Mouse (Mus musculus) right cerebral cortex, postnatal 14 days (tissue): ENCODE measurements around the gene Gm20696.

Source experiments
- DNase-seq: peaks from one replicate; pipeline ENCODE4 v3.0.0; 2022

The Gm20696 gene

GRCm38 (mm10) chr6:99310529-99310928 is 356.1 kb downstream of the Gm20696 start:
- no peak for DNase-seq

- no peak for DNase-seq
Observed at GRCm38 (mm10) chr6:99310171-99310500, 356.5 kb downstream of the Gm20696 start.

GRCm38 (mm10) chr6:99309466-99310170 is 357.0 kb downstream of the Gm20696 start:
- DNase-seq: no peak

GRCm38 (mm10) chr6:99305751-99306150 is 360.8 kb downstream of the Gm20696 start:
- DNase-seq: no peak

GRCm38 (mm10) chr6:99305236-99305635 is 361.4 kb downstream of the Gm20696 start:
- DNase-seq: no peak

GRCm38 (mm10) chr6:99302662-99303435 is 363.7 kb downstream of the Gm20696 start:
- DNase-seq: no peak

GRCm38 (mm10) chr6:99301923-99302322 is 364.7 kb downstream of the Gm20696 start:
- DNase-seq: no peak

GRCm38 (mm10) chr6:99300235-99300634 is 366.4 kb downstream of the Gm20696 start:
- no peak for DNase-seq

- DNase-seq: no peak
Observed at GRCm38 (mm10) chr6:99299196-99299595, 367.4 kb downstream of the Gm20696 start.

GRCm38 (mm10) chr6:99297535-99297934 is 369.1 kb downstream of the Gm20696 start:
- no peak for DNase-seq

- DNase-seq: no peak
Observed at GRCm38 (mm10) chr6:99295495-99295894, 371.1 kb downstream of the Gm20696 start.

GRCm38 (mm10) chr6:99289220-99289619 is 377.4 kb downstream of the Gm20696 start:
- DNase-seq: no peak

GRCm38 (mm10) chr6:99285026-99285425 is 381.6 kb downstream of the Gm20696 start:
- no peak for DNase-seq

GRCm38 (mm10) chr6:99284019-99284418 is 382.6 kb downstream of the Gm20696 start:
- no peak for DNase-seq

GRCm38 (mm10) chr6:99282866-99283657 is 383.5 kb downstream of the Gm20696 start:
- DNase-seq: no peak

- DNase-seq: no peak
Observed at GRCm38 (mm10) chr6:99281433-99281832, 385.2 kb downstream of the Gm20696 start.

- no peak for DNase-seq
Observed at GRCm38 (mm10) chr6:99280619-99281018, 386.0 kb downstream of the Gm20696 start.

GRCm38 (mm10) chr6:99277251-99277650 is 389.3 kb downstream of the Gm20696 start:
- DNase-seq: no peak

- no peak for DNase-seq
Observed at GRCm38 (mm10) chr6:99276297-99276653, 390.3 kb downstream of the Gm20696 start.

- DNase-seq: no peak
Observed at GRCm38 (mm10) chr6:99275381-99276296, 391.0 kb downstream of the Gm20696 start.

GRCm38 (mm10) chr6:99274667-99275066 is 391.9 kb downstream of the Gm20696 start:
- DNase-seq: no peak

- no peak for DNase-seq
Observed at GRCm38 (mm10) chr6:99274222-99274621, 392.4 kb downstream of the Gm20696 start.

GRCm38 (mm10) chr6:99273177-99273576 is 393.4 kb downstream of the Gm20696 start:
- DNase-seq: no peak
